Mouse (Mus musculus) small intestine, adult 2 months (tissue): ENCODE measurements around the gene Nol10.

Experiments
- CTCF ChIP-seq: fragments of 200-500 bp; IDR thresholded peaks from 2 replicates; pipeline ENCODE4 v1.5.1; 2012; ENCODE audit warnings: low read depth, mild to moderate bottlenecking, control low read depth, inconsistent platforms, low read length, moderate library complexity, mixed read lengths; ENCODE audit not compliant: insufficient replicate concordance, insufficient read length; ENCODE audit errors: extremely low read depth
- POLR2A ChIP-seq: fragments of 200-500 bp; IDR thresholded peaks from 2 replicates; pipeline ENCODE4 v1.6.1; 2012; ENCODE audit warnings: low read depth, mild to moderate bottlenecking, control low read depth, inconsistent platforms, low read length, moderate library complexity

DNA sequence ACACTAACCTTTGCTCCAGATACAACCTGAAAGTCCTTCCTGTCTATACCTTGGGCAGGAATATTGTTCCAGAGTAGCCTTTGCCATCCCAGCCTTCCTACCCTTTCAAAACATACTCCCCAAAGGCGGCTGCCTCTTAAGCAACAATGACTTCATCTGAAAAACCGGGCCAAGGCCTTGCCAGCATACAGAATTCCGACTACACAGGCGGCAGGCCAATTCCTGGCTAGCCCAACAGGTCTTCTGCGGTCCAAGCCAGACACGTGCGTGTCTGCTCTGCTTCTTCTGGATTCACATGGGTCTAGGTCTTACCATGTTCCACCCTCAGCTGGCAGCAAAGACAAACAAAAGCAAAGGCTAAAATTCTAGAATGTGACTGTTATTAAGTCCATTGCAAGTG is 42.8 kb upstream of the Nol10 start:
- no peak for TF ChIP-seq CTCF
- no peak for TF ChIP-seq POLR2A
